Mouse (Mus musculus) MEL (cell line): Measurements from ENCODE around the gene Mgll. TPM values are rescaled to one million over a fixed set of nuclear protein-coding genes. Genes with fewer than 3 reads are reported as not detected.

Experiments used
- DNase-seq: peaks from one replicate; pipeline ENCODE4 v3.0.0; 2011; ENCODE audit warnings: low read depth, low spot score
- H3K27ac ChIP-seq: 2 replicates; pipeline ENCODE4 v1.5.1; 2012; ENCODE audit warnings: low read depth, mild to moderate bottlenecking, control low read depth, low read length, moderate library complexity; ENCODE audit not compliant: control insufficient read depth
- H3K27me3 ChIP-seq, 2 experiments: fragments of 150-350 bp in 1 of 2; sonication (generic) in 1 of 2; 2 replicates each; pipeline ENCODE4 v1.6.1; 2012; ENCODE audit warnings: low read length in 2 of 2, mild to moderate bottlenecking in 2 of 2, improper control_type of control experiment in 1 of 2, moderate library complexity in 1 of 2; ENCODE audit not compliant: insufficient read depth in 2 of 2, control insufficient read depth in 1 of 2
- H3K36me3 ChIP-seq, 2 experiments: 2 replicates each; pipeline ENCODE4 v1.6.1; 2012 to 2014; ENCODE audit warnings: low read length in 2 of 2, improper control_type of control experiment in 1 of 2, inconsistent platforms in 1 of 2, mild to moderate bottlenecking in 1 of 2; ENCODE audit not compliant: insufficient read depth in 2 of 2, control insufficient read depth in 1 of 2
- H3K4me1 ChIP-seq, 2 experiments: fragments of 150-350 bp in 1 of 2; sonication (generic) in 1 of 2; 2 replicates each; pipeline ENCODE4 v1.6.1; 2012; ENCODE audit warnings: low read length in 2 of 2, improper control_type of control experiment in 1 of 2, mild to moderate bottlenecking in 1 of 2; ENCODE audit not compliant: insufficient read depth in 2 of 2, control insufficient read depth in 1 of 2
- H3K4me3 ChIP-seq, 2 experiments: fragments of 150-350 bp in 1 of 2; sonication (generic) in 1 of 2; 2 replicates each; pipeline ENCODE4 v1.5.1; 2012; ENCODE audit warnings: low read depth in 2 of 2, low read length in 2 of 2, mild to moderate bottlenecking in 2 of 2, moderate library complexity in 2 of 2, control low read depth in 1 of 2, improper control_type of control experiment in 1 of 2; ENCODE audit not compliant: control insufficient read depth in 1 of 2, insufficient read depth in 1 of 2
- H3K79me2 ChIP-seq: 2 replicates; pipeline ENCODE4 v1.6.1; 2012; ENCODE audit warnings: mild to moderate bottlenecking, low read length, moderate library complexity; ENCODE audit not compliant: control insufficient read depth, poor library complexity, insufficient read depth
- H3K9ac ChIP-seq: 2 replicates; pipeline ENCODE4 v1.6.1; 2012; ENCODE audit warnings: low read depth, mild to moderate bottlenecking, control low read depth, low read length, moderate library complexity; ENCODE audit not compliant: control insufficient read depth, poor library complexity, severe bottlenecking
- H3K9me3 ChIP-seq: fragments of 150-350 bp; sonication (generic); replicated peaks from 2 replicates; pipeline ENCODE4 v1.6.1; 2012; ENCODE audit warnings: mild to moderate bottlenecking, low read length, improper control_type of control experiment, moderate library complexity; ENCODE audit not compliant: insufficient read depth
- CHD2 ChIP-seq: IDR thresholded peaks from 2 replicates; pipeline ENCODE4 v1.6.1; 2011; ENCODE audit warnings: low read length, improper control_type of control experiment
- CTCF ChIP-seq, 3 experiments: IDR thresholded peaks in 2 of 3; conservative IDR thresholded peaks in 1 of 3; 2 replicates each; pipeline ENCODE4 v1.5.1; 2011 to 2012; ENCODE audit warnings: low read length in 3 of 3, low read depth in 2 of 3, mild to moderate bottlenecking in 2 of 3, improper control_type of control experiment in 1 of 3, inconsistent platforms in 1 of 3, mixed read lengths in 1 of 3, moderate library complexity in 1 of 3; ENCODE audit not compliant: control insufficient read depth in 1 of 3, insufficient read depth in 1 of 3, poor library complexity in 1 of 3, severe bottlenecking in 1 of 3
- ELF1 ChIP-seq: IDR thresholded peaks from 2 replicates; pipeline ENCODE4 v1.6.1; 2014; ENCODE audit warnings: low read depth, mild to moderate bottlenecking, inconsistent platforms, low read length, improper control_type of control experiment, moderate library complexity
- EP300 ChIP-seq, 2 experiments: IDR thresholded peaks; 2 replicates each; pipeline ENCODE4 v1.6.1; 2011; ENCODE audit warnings: improper control_type of control experiment in 2 of 2, low read length in 2 of 2, low read depth in 1 of 2, mild to moderate bottlenecking in 1 of 2
- GABPA ChIP-seq: IDR thresholded peaks from 2 replicates; pipeline ENCODE4 v1.6.1; 2012; ENCODE audit warnings: low read depth, mild to moderate bottlenecking, inconsistent platforms, low read length, improper control_type of control experiment, moderate library complexity
- GATA1 ChIP-seq: IDR thresholded peaks from 2 replicates; pipeline ENCODE4 v1.6.1; 2011; ENCODE audit warnings: low read depth, low read length, improper control_type of control experiment
- HCFC1 ChIP-seq: IDR thresholded peaks from 2 replicates; pipeline ENCODE4 v1.6.1; 2012; ENCODE audit warnings: low read depth, mild to moderate bottlenecking, inconsistent platforms, low read length, improper control_type of control experiment, moderate library complexity
- MAFK ChIP-seq: IDR thresholded peaks from 2 replicates; pipeline ENCODE4 v1.6.1; 2011; ENCODE audit warnings: low read depth, mild to moderate bottlenecking, low read length, improper control_type of control experiment, borderline replicate concordance
- MAX ChIP-seq: IDR thresholded peaks from 2 replicates; pipeline ENCODE4 v1.6.1; 2011; ENCODE audit warnings: low read length, improper control_type of control experiment
- MAZ ChIP-seq: IDR thresholded peaks from 2 replicates; pipeline ENCODE4 v1.6.1; 2012; ENCODE audit warnings: low read depth, mild to moderate bottlenecking, inconsistent platforms, low read length, improper control_type of control experiment
- MXI1 ChIP-seq: IDR thresholded peaks from 2 replicates; pipeline ENCODE4 v1.6.1; 2011; ENCODE audit warnings: mild to moderate bottlenecking, low read depth, low read length, improper control_type of control experiment
- NELFE ChIP-seq: IDR thresholded peaks from 2 replicates; pipeline ENCODE4 v1.6.1; 2011; ENCODE audit warnings: low read depth, low read length, improper control_type of control experiment
- POLR2A ChIP-seq, 2 experiments: IDR thresholded peaks; 2 replicates each; pipeline ENCODE4 v1.6.1; 2011 to 2012; ENCODE audit warnings: low read length in 2 of 2, mild to moderate bottlenecking in 2 of 2, control low read depth in 1 of 2, improper control_type of control experiment in 1 of 2, low read depth in 1 of 2, moderate library complexity in 1 of 2; ENCODE audit not compliant: control insufficient read depth in 1 of 2, insufficient read depth in 1 of 2, poor library complexity in 1 of 2
- RAD21 ChIP-seq: IDR thresholded peaks from 2 replicates; pipeline ENCODE4 v1.6.1; 2011; ENCODE audit warnings: mild to moderate bottlenecking, low read depth, low read length, improper control_type of control experiment
- RCOR1 ChIP-seq: IDR thresholded peaks from 2 replicates; pipeline ENCODE4 v1.6.1; 2012; ENCODE audit warnings: low read depth, mild to moderate bottlenecking, inconsistent platforms, low read length, improper control_type of control experiment
- SIN3A ChIP-seq: IDR thresholded peaks from 2 replicates; pipeline ENCODE4 v1.6.1; 2012; ENCODE audit warnings: low read length, improper control_type of control experiment, inconsistent platforms
- SMC3 ChIP-seq: IDR thresholded peaks from 2 replicates; pipeline ENCODE4 v1.6.1; 2011; ENCODE audit warnings: low read depth, low read length, improper control_type of control experiment
- TCF12 ChIP-seq: IDR thresholded peaks from 2 replicates; pipeline ENCODE4 v1.6.1; 2014; ENCODE audit warnings: low read depth, mild to moderate bottlenecking, inconsistent platforms, low read length, improper control_type of control experiment, moderate library complexity
- USF1 ChIP-seq: IDR thresholded peaks from 2 replicates; pipeline ENCODE4 v1.6.1; 2014; ENCODE audit warnings: low read depth, mild to moderate bottlenecking, inconsistent platforms, low read length, improper control_type of control experiment, moderate library complexity
- USF2 ChIP-seq, 2 experiments: IDR thresholded peaks; 2 replicates each; pipeline ENCODE4 v1.6.1; 2011 to 2012; ENCODE audit warnings: improper control_type of control experiment in 2 of 2, low read length in 2 of 2, borderline replicate concordance in 1 of 2, inconsistent platforms in 1 of 2, low read depth in 1 of 2, mild to moderate bottlenecking in 1 of 2; ENCODE audit not compliant: insufficient read depth in 1 of 2
- ZKSCAN1 ChIP-seq: IDR thresholded peaks from 2 replicates; pipeline ENCODE4 v1.6.1; 2012; ENCODE audit warnings: low read depth, mild to moderate bottlenecking, inconsistent platforms, low read length, improper control_type of control experiment, moderate library complexity
- ZMIZ1 ChIP-seq: IDR thresholded peaks from 2 replicates; pipeline ENCODE4 v1.6.1; 2012; ENCODE audit warnings: low read depth, mild to moderate bottlenecking, inconsistent platforms, low read length, improper control_type of control experiment, moderate library complexity
- polyA plus RNA-seq, 2 experiments: library from polyadenylated mRNA; stranded (reverse) in 1 of 2; unstranded in 1 of 2; fragments of >175 nt in 1 of 2; fragments of >200 nt in 1 of 2; gene quantifications; 2 replicates each; pipeline versions ENCODE4 v1.2.1 to v1.2.4; 2012; ENCODE audit warnings: low replicate concordance in 2 of 2, low read depth in 1 of 2; ENCODE audit not compliant: insufficient read length in 2 of 2, insufficient read depth in 1 of 2, missing spikeins in 1 of 2
- total RNA-seq: library from RNA; depleted of rRNA; stranded (reverse); fragments of 300-350 nt; gene quantifications from 2 replicates; pipeline ENCODE4 v1.2.3, GENCODE M21; 2012

Mgll gene
- total and polyA plus RNA-seq, 3 experiments, result not detected

- Histone ChIP-seq H3K27ac (no peak overlapping the region), H3K79me2 (no peaks in the 10 kb centered on the region; the same call in 1 of the 2 replicates), H3K4me1 (peaks cover 2 to 6% of the 10 kb centered on the region in 2 experiments; a peak in 2 of 4 replicates), H3K9me3 (no peaks in the 10 kb centered on the region), H3K9ac (peak overlapping the region; percentile 79), H3K27me3 (no peaks in the 10 kb centered on the region; a peak in 1 of 4 replicates), H3K4me3 (peak overlapping the region; percentile 89 to 90), H3K36me3 (no peaks in the 10 kb centered on the region)
- DNase-seq, result no peak
- no peak for TF ChIP-seq MAFK
- TF ChIP-seq RCOR1, result no peak
- TF ChIP-seq CHD2, result no peak
- TF ChIP-seq SMC3, result no peak
- no peak for TF ChIP-seq ZKSCAN1
- no peak for TF ChIP-seq USF2 (IDR thresholded peaks at IDR 0.05; ENCODE audit: borderline replicate concordance in 1 of 2, insufficient read depth in 1 of 2, low read depth in 1 of 2, low read length in 2 of 2)
- TF ChIP-seq GATA1, result no peak
- no peak for TF ChIP-seq SIN3A
Measured at GRCm38 (mm10) chr6:88840791-88841513, 116.7 kb downstream of the Mgll start.

GRCm38 (mm10) chr6:88841514-88841780 is 117.2 kb downstream of the Mgll start:
- Histone ChIP-seq H3K27me3 (no peaks in the 10 kb centered on the region; a peak in 2 of 4 replicates), H3K4me1 (peaks cover 2 to 6% of the 10 kb centered on the region in 2 experiments; a peak in 2 of 4 replicates), H3K4me3 (peak overlapping the region; percentile 89 to 90), H3K36me3 (no peaks in the 10 kb centered on the region), H3K9me3 (no peaks in the 10 kb centered on the region), H3K79me2 (no peaks in the 10 kb centered on the region; the same call in 1 of the 2 replicates), H3K9ac (peak overlapping the region; percentile 79), H3K27ac (no peak overlapping the region)
- TF ChIP-seq POLR2A (IDR thresholded peaks at IDR 0.05; ENCODE audit: control insufficient read depth in 1 of 2, insufficient read depth in 1 of 2, low read depth in 1 of 2, low read length in 2 of 2, poor library complexity in 1 of 2) (peak in 1 of 2 experiments; percentile 32; a peak in 1 of 4 replicates), MAX (no peak)
- no peak for DNase-seq

- Histone ChIP-seq H3K79me2 (no peaks in the 10 kb centered on the region; the same call in 1 of the 2 replicates), H3K27ac (0 out of 2 replicates have a peak within 1 kb of the TSS, but pooled peaks have one; percentile 37), H3K4me3 (peak within 1 kb of the TSS; percentile 89 to 90), H3K4me1 (peaks cover 2 to 6% of the 10 kb centered on the region in 2 experiments; a peak in 2 of 4 replicates), H3K9ac (peak within 1 kb of the TSS; percentile 79), H3K36me3 (no peaks in the 10 kb centered on the region), H3K9me3 (no peaks in the 10 kb centered on the region), H3K27me3 (no peaks in the 10 kb centered on the region; a peak in 2 of 4 replicates)
- DNase-seq, result peak; percentile 100
- peak; percentile 65; the same call in 1 of the 2 replicates for TF ChIP-seq ELF1
- TF ChIP-seq POLR2A (IDR thresholded peaks at IDR 0.05; ENCODE audit: control insufficient read depth in 1 of 2, insufficient read depth in 1 of 2, low read depth in 1 of 2, low read length in 2 of 2, poor library complexity in 1 of 2), result peak in 1 of 2 experiments; percentile 41; a peak in 1 of 4 replicates
- TF ChIP-seq TCF12, result peak; percentile 12; the same call in 1 of the 2 replicates
- TF ChIP-seq EP300 (IDR thresholded peaks at IDR 0.05; ENCODE audit: low read depth in 1 of 2, low read length in 2 of 2), result no peak
- peak; percentile 4; the same call in 1 of the 2 replicates for TF ChIP-seq USF1
- no peak for TF ChIP-seq ZMIZ1
- TF ChIP-seq GABPA, result no peak; the same call in 1 of the 2 replicates
- peak; percentile 89 for TF ChIP-seq HCFC1
- peak; percentile 54; the same call in 1 of the 2 replicates for TF ChIP-seq MAZ
- TF ChIP-seq CTCF (IDR thresholded peaks at IDR 0.05 in 2 of 3, conservative IDR thresholded peaks at IDR 0.05 in 1 of 3; ENCODE audit: control insufficient read depth in 1 of 3, insufficient read depth in 1 of 3, low read depth in 2 of 3, low read length in 3 of 3, poor library complexity in 1 of 3, severe bottlenecking in 1 of 3), result peak; percentile 26 to 84 (median 80); a peak in 5 of 6 replicates
- TF ChIP-seq MXI1, result peak; percentile 57
- TF ChIP-seq RAD21, result no peak
- peak; percentile 95 for TF ChIP-seq SIN3A
- no peak for TF ChIP-seq USF2 (IDR thresholded peaks at IDR 0.05; ENCODE audit: borderline replicate concordance in 1 of 2, insufficient read depth in 1 of 2, low read depth in 1 of 2, low read length in 2 of 2)
- TF ChIP-seq SMC3, result no peak
- TF ChIP-seq NELFE, result peak; percentile 45; the same call in 1 of the 2 replicates
Measured at GRCm38 (mm10) chr6:88841781-88842689, 117.8 kb downstream of the Mgll start, which contains the start of gene Abtb1. Gene Abtb1 (minus strand): TSS chr6:88841984.
